Mouse (Mus musculus) layer of hippocampus, postnatal 14 days (tissue): ENCODE measurements around the gene Npepps. TPM values are rescaled to one million over a fixed set of nuclear protein-coding genes. Genes with fewer than 3 reads are reported as not detected.
"Not testable (repeated sequence)": the region's sequence is repeated elsewhere in the genome, so short reads cannot be mapped to it uniquely, and the experiment has no call there.

Experiments
- DNase-seq, 2 experiments: peaks; one replicate each; pipeline ENCODE4 v3.0.0; 2021 to 2022; ENCODE audit warnings: low spot score in 2 of 2, mixed read lengths in 1 of 2
- long read RNA-seq, 2 experiments: library from polyadenylated mRNA; stranded (forward); transcript quantifications; one replicate each; pipeline ENCODE4 v2.0.0; 2021
- total RNA-seq, 2 experiments: library from RNA; stranded (reverse); gene quantifications; 2 replicates each; pipeline ENCODE4 v1.2.3; 2021

Gene Npepps
- total RNA-seq = 100 to 1,000 TPM; 138 TPM
- long read RNA-seq, experiment 1, full-length matches to known transcripts = 32 of 48 reads
- long read RNA-seq, experiment 1, partial matches to known transcripts = 8 of 48 reads
- long read RNA-seq, experiment 1, other reads (novel, unspliced or antisense) = 8 of 48 reads
- long read RNA-seq, experiment 2, full-length matches to known transcripts = 26 of 52 reads
- long read RNA-seq, experiment 2, partial matches to known transcripts = 12 of 52 reads
- long read RNA-seq, experiment 2, other reads (novel, unspliced or antisense) = 14 of 52 reads

- peak; percentile 57 to 68 for DNase-seq
Measured at GRCm38 (mm10) chr11:97280216-97280861, at the start of gene Npepps. TSS of gene Npepps (minus strand) at chr11:97280638.

DNA sequence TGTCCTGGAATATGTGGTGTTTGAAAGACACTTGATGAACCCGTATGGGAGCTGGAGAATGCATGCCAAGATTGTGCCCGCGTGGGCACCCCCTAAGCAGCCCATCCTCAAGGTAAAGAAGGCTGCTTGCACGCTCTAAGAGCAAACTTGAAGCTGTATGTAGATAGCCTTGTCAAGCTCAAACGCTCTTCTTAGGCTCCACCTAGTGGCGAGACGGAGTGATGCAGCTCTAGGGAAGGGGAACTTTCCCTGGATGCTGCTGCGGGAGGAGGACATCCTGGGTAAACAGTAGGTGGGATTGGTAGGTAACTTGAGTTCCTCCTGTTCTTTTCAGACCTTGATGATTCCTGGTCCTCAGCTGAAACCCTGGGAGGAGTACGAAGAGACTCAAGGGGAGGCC lies 47.7 kb upstream of the Npepps start:
- DNase-seq = peak; percentile 54 to 58

- DNase-seq = no peak
Measured at GRCm38 (mm10) chr11:97325224-97325623, 44.8 kb upstream of the Npepps start.

GRCm38 (mm10) chr11:97321894-97322600 lies 41.6 kb upstream of the Npepps start:
- DNase-seq = not testable (repeated sequence)

- DNase-seq = no peak
Measured at GRCm38 (mm10) chr11:97321197-97321596, 40.8 kb upstream of the Npepps start.

DNA sequence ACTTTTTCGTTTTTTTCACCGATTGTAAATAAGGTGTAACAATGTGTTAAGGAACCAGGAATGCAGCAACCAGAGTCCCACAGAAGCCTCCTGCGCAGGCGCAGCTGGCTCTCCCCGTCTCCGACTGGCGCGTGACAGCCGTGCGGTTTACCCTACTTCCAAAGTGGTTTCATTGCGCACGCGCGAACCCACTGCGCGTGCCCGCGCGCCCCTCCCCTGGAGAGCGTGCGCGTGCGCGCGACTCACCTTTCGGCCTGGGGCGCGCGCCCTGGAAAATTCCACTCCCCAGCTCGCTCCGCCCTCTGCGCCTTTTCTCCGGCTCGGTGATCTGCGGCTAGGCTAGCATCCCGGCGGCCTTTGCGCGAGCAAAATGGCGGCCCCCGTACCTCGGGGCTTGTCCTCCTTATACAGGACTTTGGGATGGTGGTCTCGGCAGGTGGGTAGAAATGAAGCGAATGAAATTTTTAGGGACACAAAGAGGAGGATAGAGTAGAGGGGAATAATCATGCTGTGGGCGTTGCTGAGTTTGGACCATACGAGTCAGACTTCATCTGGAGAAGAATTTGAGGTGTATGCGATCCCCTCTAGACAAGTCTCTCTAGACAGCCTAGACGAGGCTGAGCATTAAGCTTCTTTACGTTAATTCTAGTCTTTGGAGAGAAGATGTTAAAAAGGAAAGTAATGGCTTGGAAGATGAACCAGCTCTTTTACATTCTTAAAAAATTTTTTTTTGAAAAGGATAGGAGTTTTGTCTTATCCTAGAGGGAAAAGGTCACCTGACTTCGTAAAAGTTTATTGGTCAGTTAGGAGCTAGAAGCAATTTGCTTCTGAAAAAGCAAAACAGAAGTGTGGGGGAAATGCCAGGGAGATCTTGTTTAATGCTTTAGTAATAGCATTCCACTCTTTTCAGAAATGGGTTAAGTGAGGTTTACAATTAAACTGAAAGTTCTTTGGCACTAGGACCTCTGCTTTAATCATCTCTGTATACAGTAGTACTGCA lies 35.4 kb upstream of the Npepps start, which contains the start of gene Mrpl45:
Gene Mrpl45 (plus strand): TSS at position 213 of the 1,000 bp plus-strand sequence.
- peak; percentile 98 to 99 for DNase-seq

DNA sequence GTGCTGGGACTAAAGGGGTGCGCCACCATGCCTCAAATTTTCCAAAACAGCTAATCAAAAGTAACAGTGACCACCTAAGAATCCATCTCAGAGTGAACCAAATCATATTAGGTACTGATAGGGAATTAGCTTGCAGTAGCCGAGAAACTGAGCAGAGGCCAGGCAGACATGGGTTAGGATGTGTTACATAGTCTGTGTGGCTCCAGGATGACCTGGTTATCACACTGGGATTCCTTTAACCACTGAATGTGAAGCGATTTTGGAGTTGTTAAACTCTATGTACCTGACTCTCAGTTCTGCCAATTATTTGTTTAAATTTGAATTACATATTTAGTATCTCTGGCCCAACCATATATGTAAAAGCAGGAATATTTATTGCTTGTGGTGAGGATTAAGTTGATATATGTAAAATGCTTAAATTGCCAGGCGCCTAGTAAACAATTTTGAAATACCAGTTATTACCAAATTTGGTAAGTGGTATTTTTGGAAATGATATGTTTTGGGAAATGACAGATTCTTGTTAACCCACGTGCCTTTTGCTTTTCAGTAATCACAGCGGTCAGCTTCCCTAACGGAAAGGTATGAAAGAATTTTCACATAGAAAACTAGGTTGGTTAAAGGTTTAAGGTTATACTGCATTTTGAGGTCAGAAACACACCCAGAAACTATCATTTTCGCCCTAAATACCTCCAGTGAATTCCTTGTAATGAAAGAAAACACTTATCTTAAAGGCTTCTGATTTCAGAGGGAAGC lies 34.5 kb upstream of the Npepps start:
- DNase-seq = no peak

DNA sequence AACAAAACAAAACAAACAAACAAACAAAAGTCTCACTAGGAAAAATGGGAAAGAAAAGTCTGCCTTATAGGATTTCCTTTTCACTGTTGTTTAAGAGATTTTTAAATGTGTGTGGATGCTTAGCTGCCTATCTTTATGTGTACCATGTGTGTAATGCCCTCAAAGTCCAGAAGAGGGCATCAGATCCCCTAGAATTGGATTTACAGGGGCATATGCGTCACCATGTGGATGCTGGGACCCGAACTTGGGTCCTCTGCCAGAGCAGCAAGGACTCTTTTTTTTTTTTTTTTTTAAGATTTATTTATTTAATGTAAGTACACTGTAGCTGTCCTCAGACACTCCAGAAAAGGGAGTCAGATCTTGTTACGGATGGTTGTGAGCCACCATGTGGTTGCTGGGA lies 33.7 kb upstream of the Npepps start:
- no peak for DNase-seq

- DNase-seq = not testable (repeated sequence)
Measured at GRCm38 (mm10) chr11:97312871-97313270, 32.4 kb upstream of the Npepps start.

DNA sequence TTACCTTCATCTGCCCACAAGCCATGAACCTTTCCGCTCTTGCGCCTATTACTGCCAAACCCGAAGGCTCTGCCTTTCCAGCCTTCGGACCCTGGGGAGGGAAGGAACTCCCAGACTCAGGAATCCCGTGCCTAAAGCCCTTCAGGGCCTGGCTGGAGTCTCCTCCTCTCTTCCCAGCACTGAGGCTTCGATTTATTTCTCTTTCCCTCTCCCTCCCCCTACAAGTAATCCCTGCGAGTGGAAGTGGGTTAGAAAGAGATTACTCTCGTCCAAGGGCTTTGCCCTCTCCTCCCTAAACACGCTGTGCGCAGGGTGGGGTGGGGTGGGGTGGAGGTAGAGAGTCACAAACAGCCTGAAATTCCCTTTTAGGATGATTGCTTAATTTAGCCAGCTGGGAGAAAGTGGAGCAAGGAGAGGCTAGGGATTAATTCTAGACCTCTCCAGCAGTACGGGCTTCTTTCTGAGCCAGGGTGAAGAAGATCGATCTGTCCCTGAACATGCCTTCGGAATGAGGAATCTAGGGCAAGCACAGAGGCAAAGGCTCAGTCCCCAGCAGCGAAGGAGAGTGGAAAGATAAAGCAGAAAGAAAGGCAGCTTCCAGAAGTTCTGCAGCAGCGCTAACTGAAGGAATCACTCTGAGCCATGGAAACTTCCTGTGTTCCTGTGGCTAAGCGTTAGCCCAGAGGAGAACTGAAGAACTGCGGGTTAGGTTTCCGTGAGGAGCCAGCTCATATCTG lies 30.6 kb upstream of the Npepps start:
- DNase-seq = no peak

GRCm38 (mm10) chr11:97309911-97310571 lies 29.6 kb upstream of the Npepps start:
- DNase-seq = peak; percentile 66 to 86

- DNase-seq = peak in 1 of 2 experiments; percentile 50
Measured at GRCm38 (mm10) chr11:97309451-97309836, 29.0 kb upstream of the Npepps start.

DNA sequence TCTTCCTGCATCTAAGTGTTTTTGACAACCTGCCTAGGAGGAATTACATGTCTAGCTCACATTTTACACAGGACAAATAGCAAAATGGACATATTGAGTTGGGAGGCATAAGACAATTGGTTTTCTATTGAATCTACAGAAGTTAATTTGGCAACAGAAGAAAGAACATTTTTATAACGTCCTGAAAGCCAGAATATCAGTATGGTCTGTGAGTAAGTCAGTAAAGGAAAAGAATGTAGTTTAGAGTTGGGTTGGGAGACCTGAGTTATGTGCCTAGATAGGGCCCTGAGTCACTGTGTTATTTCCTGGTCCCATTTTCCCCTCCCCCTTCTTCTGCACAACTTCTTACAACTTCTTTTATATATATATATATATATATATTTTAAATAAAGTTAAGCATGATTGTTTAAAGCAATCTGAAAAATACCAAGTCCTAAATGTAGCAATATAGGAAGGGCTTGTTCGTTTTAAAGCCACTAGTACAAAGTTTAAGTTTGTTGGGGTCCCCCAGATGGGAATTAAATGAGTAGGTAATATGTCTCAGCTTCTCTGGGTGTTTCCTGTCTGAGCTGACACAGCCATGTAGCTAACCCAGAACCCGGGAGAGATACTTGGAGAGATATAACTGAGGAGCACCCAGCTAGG lies 28.5 kb upstream of the Npepps start:
- no peak for DNase-seq

DNA sequence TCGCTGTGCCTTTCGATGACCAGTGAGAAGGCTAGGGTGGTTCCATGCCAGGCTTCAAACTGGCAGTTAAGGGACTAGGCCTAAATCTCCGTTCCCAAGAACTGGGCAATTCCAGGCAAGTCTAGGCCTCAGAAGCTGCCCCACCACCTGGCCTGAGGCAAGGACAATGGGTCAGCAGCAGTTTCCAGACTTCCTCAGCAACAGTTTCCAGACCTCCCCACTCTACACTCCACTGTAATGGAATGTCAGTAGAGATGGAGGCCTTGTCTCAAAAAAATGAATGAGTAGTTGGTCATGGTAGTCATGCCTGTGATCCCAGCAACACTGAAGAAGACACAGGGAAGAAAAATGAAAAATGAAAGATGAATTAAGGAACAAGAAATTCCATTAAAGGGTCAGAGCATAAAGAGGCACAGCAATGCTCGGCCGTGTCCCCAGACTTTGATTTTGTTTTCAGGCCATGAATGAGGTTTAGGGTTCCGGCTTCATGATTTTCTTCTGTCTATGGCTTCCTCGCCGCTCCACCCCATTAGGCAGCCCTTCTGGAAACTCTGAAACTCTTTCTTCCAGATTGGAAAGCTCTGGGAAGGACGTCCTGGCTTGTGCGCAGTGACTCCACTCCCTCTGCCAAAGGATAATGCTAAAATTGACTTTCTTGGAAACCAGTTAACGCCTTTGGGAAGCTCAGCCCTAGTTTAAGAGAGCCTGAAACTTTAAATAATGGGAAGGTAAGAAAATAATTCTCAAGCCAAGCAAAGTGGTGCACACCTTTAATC lies 27.0 kb upstream of the Npepps start:
- no peak for DNase-seq

DNA sequence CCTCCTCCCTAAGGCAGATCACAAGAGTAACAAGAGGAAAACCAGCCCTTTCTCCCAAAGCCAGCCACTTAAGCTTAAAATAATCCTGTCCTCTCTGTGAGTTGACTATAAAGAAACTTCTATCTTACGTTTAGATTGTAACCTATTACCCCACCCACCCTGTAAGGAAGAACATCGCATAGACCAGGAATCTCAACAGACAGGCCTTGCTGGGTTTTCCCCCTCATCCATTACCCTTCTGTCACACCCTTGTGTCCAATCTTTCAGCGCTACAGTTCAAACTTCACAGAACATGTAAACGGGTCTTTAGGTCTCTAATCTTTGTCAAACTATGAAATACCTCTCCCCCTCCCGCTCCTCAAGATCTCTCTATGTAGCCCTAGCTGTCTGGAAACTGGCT lies 24.2 kb upstream of the Npepps start:
- no peak for DNase-seq

DNA sequence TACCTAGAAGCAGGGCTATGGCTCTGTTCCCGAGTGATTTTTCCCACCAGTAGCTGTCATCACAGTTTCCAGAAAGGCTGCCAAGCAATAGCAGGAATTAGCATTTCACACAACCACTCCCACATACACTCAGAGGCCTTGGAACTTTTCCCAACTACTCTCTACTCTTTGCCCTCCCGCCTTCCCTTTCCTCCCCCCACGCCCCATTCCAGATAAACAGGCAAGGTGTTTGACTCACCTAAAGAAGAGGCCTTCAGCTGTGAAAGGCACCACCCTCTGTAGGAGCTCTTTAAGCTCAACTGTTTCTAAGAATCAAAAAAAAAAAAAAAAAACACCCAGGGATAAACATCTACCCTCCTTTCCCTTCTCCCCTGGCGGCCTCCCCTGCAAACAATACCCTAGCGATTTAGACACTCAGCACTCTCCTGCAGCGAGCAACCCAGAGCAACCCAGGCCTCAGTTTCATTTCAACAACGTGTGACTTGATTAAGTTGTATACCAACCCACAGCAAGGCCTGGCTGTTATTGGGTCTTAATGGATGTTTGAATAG lies 21.9 kb upstream of the Npepps start:
- peak in 1 of 2 experiments; percentile 75 for DNase-seq

- no peak for DNase-seq
Measured at GRCm38 (mm10) chr11:97301406-97301805, 21.0 kb upstream of the Npepps start.
